Mouse (Mus musculus): ENCODE results near the gene Cfap45. TPM values are rescaled to one million over a fixed set of nuclear protein-coding genes. Genes with fewer than 3 reads are reported as not detected.

Cfap45 gene
- total and polyA plus RNA-seq, 3 experiments: 0.40 TPM; not detected in 2

DNA sequence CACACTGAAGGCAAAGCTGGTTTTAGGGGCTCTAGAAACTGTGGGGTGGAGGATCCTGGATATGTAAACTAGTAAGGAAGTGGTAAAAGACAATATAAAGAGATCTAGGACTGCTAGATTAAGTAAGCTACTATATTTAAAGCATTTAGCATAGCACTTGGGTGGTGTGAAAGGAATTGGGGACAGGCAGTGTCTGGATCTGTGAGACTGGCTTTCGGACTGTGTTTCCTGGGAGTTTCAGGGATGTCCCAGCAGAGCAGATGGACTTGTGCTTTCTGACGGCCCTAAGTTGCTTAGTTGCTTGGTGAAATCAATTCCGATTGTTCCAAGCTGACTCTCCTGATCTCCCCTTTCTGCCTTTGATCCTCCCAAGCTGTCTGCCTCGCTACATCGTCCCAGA lies 34.0 kb upstream of the Cfap45 start:
- Histone ChIP-seq H3K9ac (ENCODE audit: control insufficient read depth, low read depth, low read length, poor library complexity, severe bottlenecking) (no peak overlapping the region), H3K9me3 (replicated peaks; ENCODE audit: insufficient read depth, low read length) (no peaks in the 10 kb centered on the region), H3K4me3 (ENCODE audit: control insufficient read depth in 1 of 2, insufficient read depth in 1 of 2, low read depth in 2 of 2, low read length in 2 of 2) (no peak overlapping the region), H3K27me3 (ENCODE audit: control insufficient read depth in 1 of 2, insufficient read depth in 2 of 2, low read length in 2 of 2) (peaks cover 4 to 12% of the 10 kb centered on the region in 2 experiments; a peak in 3 of 4 replicates), H3K36me3 (ENCODE audit: control insufficient read depth in 1 of 2, insufficient read depth in 2 of 2, low read length in 2 of 2) (no peaks in the 10 kb centered on the region), H3K4me1 (ENCODE audit: control insufficient read depth in 1 of 2, insufficient read depth in 2 of 2, low read length in 2 of 2) (peaks cover 0 to 2% of the 10 kb centered on the region in 2 experiments; a peak in 1 of 4 replicates), H3K27ac (ENCODE audit: control insufficient read depth, low read depth, low read length) (no peak overlapping the region), H3K79me2 (ENCODE audit: control insufficient read depth, insufficient read depth, low read length, poor library complexity) (no peaks in the 10 kb centered on the region)
- TF ChIP-seq CHD1 (IDR thresholded peaks at IDR 0.05; ENCODE audit: low read depth, low read length) (no peak), SIN3A (IDR thresholded peaks at IDR 0.05; ENCODE audit: low read length) (no peak), ZMIZ1 (IDR thresholded peaks at IDR 0.05; ENCODE audit: low read depth, low read length) (no peak), MYB (IDR thresholded peaks at IDR 0.05; ENCODE audit: low read depth, low read length) (no peak), GABPA (IDR thresholded peaks at IDR 0.05; ENCODE audit: low read depth, low read length) (no peak), JUND (IDR thresholded peaks at IDR 0.05; ENCODE audit: low read depth, low read length) (no peak), CTCF (IDR thresholded peaks at IDR 0.05 in 2 of 3, conservative IDR thresholded peaks at IDR 0.05 in 1 of 3; ENCODE audit: control insufficient read depth in 1 of 3, insufficient read depth in 1 of 3, low read depth in 2 of 3, low read length in 3 of 3, poor library complexity in 1 of 3, severe bottlenecking in 1 of 3) (no peak), KAT2A (conservative IDR thresholded peaks at IDR 0.05; ENCODE audit: low read depth, low read length) (no peak), HCFC1 (IDR thresholded peaks at IDR 0.05; ENCODE audit: low read depth, low read length) (no peak), ETS1 (IDR thresholded peaks at IDR 0.05; ENCODE audit: low read depth, low read length) (no peak), TBP (IDR thresholded peaks at IDR 0.05; ENCODE audit: low read depth, low read length) (no peak), BHLHE40 (IDR thresholded peaks at IDR 0.05; ENCODE audit: borderline replicate concordance, low read depth, low read length) (no peak), SMC3 (IDR thresholded peaks at IDR 0.05; ENCODE audit: low read depth, low read length) (no peak)
- DNase-seq (ENCODE audit: low read depth, low spot score): no peak

DNA sequence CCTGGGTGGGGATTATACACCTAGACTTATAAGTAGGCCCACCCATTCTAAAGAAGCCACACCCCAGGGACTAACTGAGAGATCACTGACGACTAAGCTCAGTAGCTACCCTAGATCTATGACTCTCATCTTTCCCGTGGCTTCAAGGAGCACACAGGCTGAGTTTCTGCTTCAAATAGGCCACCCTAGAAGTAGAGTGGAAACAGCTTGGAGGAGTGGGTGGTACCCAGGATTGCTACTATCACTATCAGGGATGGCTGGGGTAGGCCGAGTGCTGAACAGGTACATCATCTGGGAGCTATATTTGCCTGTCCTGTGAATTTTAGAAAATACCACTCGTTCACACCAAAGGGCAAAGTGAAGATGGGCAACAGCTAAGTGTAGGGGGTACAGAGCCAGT lies 32.7 kb upstream of the Cfap45 start:
- TF ChIP-seq GATA1 (IDR thresholded peaks at IDR 0.05; ENCODE audit: low read depth, low read length): no peak
- H3K4me3 ChIP-seq (ENCODE audit: control insufficient read depth in 1 of 2, insufficient read depth in 1 of 2, low read depth in 2 of 2, low read length in 2 of 2): no peak overlapping the region
- H3K9ac ChIP-seq (ENCODE audit: control insufficient read depth, low read depth, low read length, poor library complexity, severe bottlenecking): no peak overlapping the region
- DNase-seq (ENCODE audit: low read depth, low spot score): no peak
- H3K36me3 ChIP-seq (ENCODE audit: control insufficient read depth in 1 of 2, insufficient read depth in 2 of 2, low read length in 2 of 2): no peaks in the 10 kb centered on the region
- H3K27me3 ChIP-seq (ENCODE audit: control insufficient read depth in 1 of 2, insufficient read depth in 2 of 2, low read length in 2 of 2): peaks cover 4 to 11% of the 10 kb centered on the region in 2 experiments; a peak in 3 of 4 replicates
- no peaks in the 10 kb centered on the region for H3K79me2 ChIP-seq (ENCODE audit: control insufficient read depth, insufficient read depth, low read length, poor library complexity)
- H3K27ac ChIP-seq (ENCODE audit: control insufficient read depth, low read depth, low read length): no peak overlapping the region
- H3K9me3 ChIP-seq (replicated peaks; ENCODE audit: insufficient read depth, low read length): no peaks in the 10 kb centered on the region
- no peaks in the 10 kb centered on the region for H3K4me1 ChIP-seq (ENCODE audit: control insufficient read depth in 1 of 2, insufficient read depth in 2 of 2, low read length in 2 of 2)

DNA sequence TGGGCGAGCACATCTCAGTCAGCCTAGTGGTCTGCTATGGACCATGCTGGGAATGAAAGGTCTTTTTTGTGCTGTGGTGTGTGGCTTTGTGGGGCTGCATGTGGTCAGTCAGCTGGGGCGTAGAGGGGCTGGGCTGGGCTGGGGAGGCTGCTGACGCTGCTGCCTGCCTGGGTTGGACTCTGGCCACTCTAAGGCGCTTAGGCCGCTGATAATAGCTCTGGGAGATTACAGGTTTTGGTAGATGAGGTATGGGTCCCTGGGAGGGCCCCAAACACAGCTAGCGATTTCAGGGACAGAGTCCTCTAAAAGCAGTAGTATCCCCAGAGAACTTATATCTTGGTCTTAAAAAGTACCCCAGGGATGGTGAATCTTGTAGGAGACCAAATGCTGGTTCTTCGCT lies 31.8 kb upstream of the Cfap45 start:
- Histone ChIP-seq H3K79me2 (ENCODE audit: control insufficient read depth, insufficient read depth, low read length, poor library complexity) (no peaks in the 10 kb centered on the region), H3K27me3 (ENCODE audit: control insufficient read depth in 1 of 2, insufficient read depth in 2 of 2, low read length in 2 of 2) (peaks cover 4 to 8% of the 10 kb centered on the region in 2 experiments; a peak in 3 of 4 replicates), H3K27ac (ENCODE audit: control insufficient read depth, low read depth, low read length) (no peak overlapping the region), H3K9ac (ENCODE audit: control insufficient read depth, low read depth, low read length, poor library complexity, severe bottlenecking) (no peak overlapping the region), H3K36me3 (ENCODE audit: control insufficient read depth in 1 of 2, insufficient read depth in 2 of 2, low read length in 2 of 2) (no peaks in the 10 kb centered on the region), H3K9me3 (replicated peaks; ENCODE audit: insufficient read depth, low read length) (no peaks in the 10 kb centered on the region), H3K4me3 (ENCODE audit: control insufficient read depth in 1 of 2, insufficient read depth in 1 of 2, low read depth in 2 of 2, low read length in 2 of 2) (no peak overlapping the region), H3K4me1 (ENCODE audit: control insufficient read depth in 1 of 2, insufficient read depth in 2 of 2, low read length in 2 of 2) (no peaks in the 10 kb centered on the region)
- TF ChIP-seq GATA1 (IDR thresholded peaks at IDR 0.05; ENCODE audit: low read depth, low read length) (no peak), POLR2AphosphoS2 (IDR thresholded peaks at IDR 0.05; ENCODE audit: low read length) (no peak), SIN3A (IDR thresholded peaks at IDR 0.05; ENCODE audit: low read length) (no peak), SMC3 (IDR thresholded peaks at IDR 0.05; ENCODE audit: low read depth, low read length) (no peak), E2F4 (IDR thresholded peaks at IDR 0.05; ENCODE audit: borderline replicate concordance, low read depth, low read length) (no peak), MXI1 (IDR thresholded peaks at IDR 0.05; ENCODE audit: low read depth, low read length) (no peak), RCOR1 (IDR thresholded peaks at IDR 0.05; ENCODE audit: low read depth, low read length) (no peak)
- DNase-seq (ENCODE audit: low read depth, low spot score): no peak
